Mouse (Mus musculus): ENCODE results near the gene Tfip11.
"Not testable (repeated sequence)": the region's sequence is repeated elsewhere in the genome, so short reads cannot be mapped to it uniquely, and the experiment has no call there.

The Tfip11 gene

GRCm38 (mm10) chr5:112289819-112290535 lies 36.2 kb upstream of the Tfip11 start:
- no peak for DNase-seq (ENCODE audit: low spot score in 2 of 2)

GRCm38 (mm10) chr5:112290536-112290880 lies 35.6 kb upstream of the Tfip11 start:
- DNase-seq (ENCODE audit: low spot score in 2 of 2) = no peak

DNA sequence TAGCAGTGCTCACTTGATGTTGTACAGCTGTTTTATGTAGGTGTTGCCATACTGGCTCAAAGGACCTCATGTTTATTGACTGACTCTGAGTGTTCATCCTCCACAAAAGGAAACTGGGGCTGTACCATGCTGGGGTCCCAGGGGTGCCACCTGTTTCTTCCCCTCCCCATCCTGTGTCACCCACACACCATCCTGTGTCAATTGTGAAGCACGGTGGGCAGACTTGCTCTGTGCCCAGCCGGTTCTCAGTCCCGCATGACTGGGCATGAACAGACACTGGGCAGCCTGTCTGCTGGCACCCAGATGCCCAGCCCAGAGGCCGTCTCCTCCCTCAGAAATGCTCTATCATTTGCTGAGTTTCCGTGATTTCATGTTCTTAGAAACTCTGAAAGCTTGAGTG lies 34.3 kb upstream of the Tfip11 start:
- DNase-seq (ENCODE audit: low spot score in 2 of 2) = no peak

- no peak for DNase-seq (ENCODE audit: low spot score in 2 of 2)
Observed at GRCm38 (mm10) chr5:112292343-112292980, 33.7 kb upstream of the Tfip11 start.

DNA sequence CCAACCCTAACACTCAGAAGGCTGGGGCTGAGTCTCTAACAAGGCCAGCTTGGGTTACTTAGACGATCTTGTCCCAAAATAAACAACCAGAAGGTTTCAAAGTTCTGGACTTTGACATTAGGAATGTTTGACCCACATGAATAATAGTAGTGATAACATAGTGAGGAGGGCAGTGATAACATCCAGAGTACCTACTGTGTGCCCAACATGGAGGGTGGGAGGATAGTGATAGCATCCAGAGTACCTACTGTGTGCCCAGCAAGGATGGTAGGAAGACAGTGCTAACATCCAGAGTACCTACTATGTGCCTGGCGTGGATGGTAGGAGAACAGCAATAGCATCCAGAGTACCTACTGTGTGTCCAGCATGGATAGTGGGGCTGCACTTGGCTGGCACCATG lies 32.4 kb upstream of the Tfip11 start:
- DNase-seq (ENCODE audit: low spot score in 2 of 2) = no peak

GRCm38 (mm10) chr5:112294696-112295095 lies 31.5 kb upstream of the Tfip11 start:
- no peak for DNase-seq (ENCODE audit: low spot score in 2 of 2)

DNA sequence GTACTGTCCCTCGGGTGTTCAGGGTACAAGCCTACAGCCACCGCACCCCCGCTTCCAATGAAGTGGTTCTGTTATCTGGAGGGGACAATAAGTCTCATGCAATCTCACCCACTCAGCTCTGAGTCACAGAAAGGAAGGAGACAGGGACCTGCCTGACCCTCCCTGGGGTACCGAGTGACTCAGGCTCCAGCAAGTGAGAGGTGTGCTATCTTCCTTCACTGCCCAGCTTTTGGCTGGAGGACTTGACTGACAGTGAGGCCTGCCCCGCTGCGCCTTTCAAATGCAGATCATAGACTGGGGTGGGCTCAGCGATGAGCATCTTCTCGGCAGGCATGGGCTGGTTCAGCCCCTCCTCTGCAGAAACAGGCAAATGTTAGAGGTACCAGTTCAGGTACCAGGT lies 31.0 kb upstream of the Tfip11 start:
- DNase-seq (ENCODE audit: low spot score in 2 of 2) = no peak

DNA sequence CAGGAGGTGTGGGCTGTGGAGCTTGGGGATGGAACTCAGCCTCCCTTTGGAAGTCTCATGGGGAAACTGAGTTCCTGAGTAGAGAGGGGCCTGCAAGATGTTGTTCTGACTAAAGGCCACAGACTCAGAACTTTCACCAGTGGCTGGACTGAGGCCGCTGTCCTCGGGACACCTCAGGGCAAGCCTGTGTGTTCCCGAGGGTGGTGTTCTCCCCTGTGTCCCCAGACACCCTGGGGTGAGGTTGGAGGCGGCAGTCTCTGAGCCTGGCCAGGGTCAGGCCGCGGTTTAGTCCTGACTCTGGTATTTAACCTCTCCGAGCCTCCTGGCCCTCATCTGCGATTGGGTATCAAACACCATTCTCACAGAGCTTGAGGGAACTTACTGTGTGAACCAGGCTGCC lies 30.6 kb upstream of the Tfip11 start:
- DNase-seq (ENCODE audit: low spot score in 2 of 2) = no peak

GRCm38 (mm10) chr5:112296404-112297181 lies 29.6 kb upstream of the Tfip11 start:
- no peak for DNase-seq (ENCODE audit: low spot score in 2 of 2)

- DNase-seq (ENCODE audit: low spot score in 2 of 2) = no peak
Observed at GRCm38 (mm10) chr5:112297257-112297656, 28.9 kb upstream of the Tfip11 start.

GRCm38 (mm10) chr5:112298226-112298988 lies 27.8 kb upstream of the Tfip11 start:
- DNase-seq (ENCODE audit: low spot score in 2 of 2) = no peak

GRCm38 (mm10) chr5:112299399-112299798 lies 26.8 kb upstream of the Tfip11 start:
- no peak for DNase-seq (ENCODE audit: low spot score in 2 of 2)

- DNase-seq (ENCODE audit: low spot score in 2 of 2) = no peak
Observed at GRCm38 (mm10) chr5:112300112-112300511, 26.0 kb upstream of the Tfip11 start.

- no peak for DNase-seq (ENCODE audit: low spot score in 2 of 2)
Observed at GRCm38 (mm10) chr5:112300721-112301308, 25.3 kb upstream of the Tfip11 start.

GRCm38 (mm10) chr5:112301694-112302093 lies 24.5 kb upstream of the Tfip11 start:
- DNase-seq (ENCODE audit: low spot score in 2 of 2) = no peak

DNA sequence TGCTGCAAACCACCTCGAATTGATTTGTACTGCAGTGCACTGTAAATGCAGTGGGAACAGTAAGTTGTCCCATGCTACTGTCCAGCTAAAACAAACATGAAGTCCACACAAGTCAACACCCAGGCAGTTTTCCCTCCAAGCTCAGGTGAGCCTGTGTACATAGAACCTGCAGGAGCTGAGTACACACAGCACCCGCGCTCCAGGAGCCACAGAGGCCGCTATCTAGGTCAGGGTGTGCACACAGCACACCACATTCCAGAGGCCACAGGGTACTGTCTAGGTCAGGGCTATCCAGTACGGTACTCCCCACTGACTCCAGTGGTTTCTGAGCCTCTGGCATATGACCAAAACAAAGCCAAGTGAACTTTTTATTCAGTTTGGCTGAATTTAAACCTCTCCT lies 23.8 kb upstream of the Tfip11 start:
- no peak for DNase-seq (ENCODE audit: low spot score in 2 of 2)

DNA sequence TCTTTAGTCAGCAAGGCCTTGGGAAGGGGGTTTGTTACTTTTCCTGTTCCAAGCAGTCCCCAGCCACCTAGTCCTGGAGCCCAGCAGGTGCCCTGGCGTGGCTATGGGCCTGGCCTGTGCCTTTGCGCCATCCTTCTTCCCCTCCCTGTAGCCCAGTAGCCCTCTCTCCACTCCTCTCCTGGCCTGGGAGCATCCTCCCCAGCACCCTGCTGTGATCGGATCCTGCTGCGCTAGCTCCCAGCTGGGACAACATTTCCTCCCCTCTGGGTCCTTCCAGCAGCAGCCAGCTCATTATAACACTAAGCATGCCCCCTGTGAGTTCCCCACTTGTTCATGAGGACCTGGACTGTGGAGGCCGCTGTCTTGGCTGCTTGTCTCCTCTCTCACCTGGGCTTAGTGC lies 20.3 kb upstream of the Tfip11 start:
- no peak for DNase-seq (ENCODE audit: low spot score in 2 of 2)

GRCm38 (mm10) chr5:112313222-112313885 lies 12.8 kb upstream of the Tfip11 start:
- DNase-seq (ENCODE audit: low spot score in 2 of 2) = no peak

DNA sequence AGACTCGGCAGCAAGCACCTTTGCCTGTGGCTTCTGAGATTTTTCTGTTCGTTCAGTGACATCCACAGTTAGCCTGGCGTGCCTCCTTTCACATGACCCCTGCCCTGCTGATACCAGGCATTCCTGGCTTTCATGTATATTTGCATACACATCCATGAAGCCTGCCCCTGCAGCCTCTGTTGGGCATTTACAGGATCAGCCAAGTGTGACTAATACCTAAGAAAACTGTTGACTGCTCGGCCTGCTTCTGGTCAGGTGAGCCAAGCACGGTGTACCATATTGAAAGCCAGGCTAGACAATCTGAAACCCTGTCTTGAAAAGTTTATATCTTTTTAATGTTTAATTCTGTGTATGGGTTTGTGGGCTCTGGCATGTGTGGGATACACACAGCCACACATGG lies 9.7 kb upstream of the Tfip11 start:
- no peak for DNase-seq (ENCODE audit: low spot score in 2 of 2)

DNA sequence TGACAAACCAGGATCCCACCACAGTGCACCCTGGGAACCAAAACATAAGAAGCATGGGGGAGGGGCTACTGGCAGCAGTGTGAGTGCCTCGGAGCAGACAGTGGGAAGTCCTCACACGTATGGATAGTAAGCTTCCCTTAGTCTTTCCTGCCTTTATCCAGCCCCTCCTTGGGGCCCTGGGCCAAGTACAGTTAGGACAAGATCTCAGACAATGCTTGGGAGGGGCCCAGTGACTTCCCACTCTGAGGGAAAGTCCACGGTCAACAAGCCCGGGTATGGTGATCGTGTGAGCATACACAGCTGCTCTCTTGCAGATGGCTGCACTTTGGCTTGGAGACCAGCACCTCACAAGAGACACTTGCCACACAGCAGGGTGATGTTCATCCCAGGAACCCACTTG lies 8.8 kb upstream of the Tfip11 start:
- no peak for DNase-seq (ENCODE audit: low spot score in 2 of 2)

DNA sequence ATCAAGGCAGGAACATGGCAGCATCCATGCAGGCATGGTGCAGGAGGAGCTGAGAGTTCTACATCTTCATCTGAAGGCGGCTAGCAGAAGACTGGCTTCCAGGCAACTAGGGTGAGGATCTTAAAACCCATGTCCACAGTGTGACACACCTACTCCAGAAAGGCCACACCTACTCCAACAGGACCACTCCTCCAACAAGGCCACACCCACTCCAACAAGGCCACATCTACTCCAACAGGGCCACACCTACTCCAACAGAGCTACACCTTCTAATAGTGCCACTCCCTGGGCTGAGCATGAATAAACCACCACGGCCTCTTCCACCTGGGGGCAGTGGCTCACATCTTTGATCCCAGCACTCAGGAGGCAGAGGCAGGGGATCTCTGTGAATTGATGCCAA lies 6.8 kb upstream of the Tfip11 start:
- not testable (repeated sequence) for DNase-seq (ENCODE audit: low spot score in 2 of 2)
